Mouse (Mus musculus) gastrocnemius, postnatal 4 days (tissue): ENCODE measurements around the gene Lancl3. TPM values are rescaled to one million over a fixed set of nuclear protein-coding genes. Genes with fewer than 3 reads are reported as not detected.
"Not testable (repeated sequence)": the region's sequence is repeated elsewhere in the genome, so short reads cannot be mapped to it uniquely, and the experiment has no call there.

Experiments
- DNase-seq, 2 experiments: peaks; one replicate each; pipeline ENCODE4 v3.0.0; 2021 to 2022; ENCODE audit warnings: low spot score in 2 of 2, mixed read lengths in 2 of 2
- total RNA-seq, 2 experiments: library from RNA; stranded (reverse); gene quantifications; 2 replicates each; pipeline ENCODE4 v1.2.3; 2021

Lancl3 gene
- total RNA-seq, 2 experiments from 2014 or later = 0.34 to 0.60 TPM

DNA sequence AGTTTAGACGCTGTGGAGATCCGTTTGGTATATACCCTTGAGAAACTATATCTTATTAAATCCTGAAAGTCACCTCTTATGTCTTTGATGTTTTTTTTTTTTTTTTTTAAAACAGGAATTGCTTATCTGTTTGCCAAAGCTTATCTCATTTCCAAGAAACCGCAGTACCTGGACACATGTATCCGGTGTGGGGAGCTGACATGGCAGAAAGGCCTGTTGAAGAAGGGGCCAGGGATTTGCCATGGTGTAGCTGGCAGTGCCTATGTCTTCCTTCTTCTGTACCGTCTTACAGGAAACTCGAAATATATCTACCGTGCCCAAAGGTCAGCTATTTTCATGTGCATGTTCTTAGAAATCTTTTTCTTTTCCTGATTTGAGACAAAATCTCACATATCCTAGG, 58.1 kb downstream of the Lancl3 start:
- no peak for DNase-seq

DNA sequence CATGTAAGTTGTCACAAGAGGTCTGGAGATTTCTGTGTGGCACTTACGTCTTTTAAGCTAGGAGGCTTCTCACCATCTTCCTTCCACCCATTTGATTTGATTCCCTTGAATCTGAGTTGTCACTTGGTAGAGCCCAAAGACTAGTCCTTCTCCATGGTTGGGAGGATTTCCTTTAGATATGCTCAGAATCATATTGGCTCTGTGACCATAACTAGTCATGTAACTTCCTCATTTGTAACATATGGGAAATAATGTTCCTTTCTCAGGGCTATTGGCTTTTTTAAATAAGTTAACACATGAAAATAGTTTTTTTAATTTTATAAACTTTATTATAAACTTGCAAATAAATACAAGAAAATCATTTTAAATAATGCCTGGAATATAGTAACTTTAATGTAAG, 59.6 kb downstream of the Lancl3 start:
- no peak for DNase-seq

DNA sequence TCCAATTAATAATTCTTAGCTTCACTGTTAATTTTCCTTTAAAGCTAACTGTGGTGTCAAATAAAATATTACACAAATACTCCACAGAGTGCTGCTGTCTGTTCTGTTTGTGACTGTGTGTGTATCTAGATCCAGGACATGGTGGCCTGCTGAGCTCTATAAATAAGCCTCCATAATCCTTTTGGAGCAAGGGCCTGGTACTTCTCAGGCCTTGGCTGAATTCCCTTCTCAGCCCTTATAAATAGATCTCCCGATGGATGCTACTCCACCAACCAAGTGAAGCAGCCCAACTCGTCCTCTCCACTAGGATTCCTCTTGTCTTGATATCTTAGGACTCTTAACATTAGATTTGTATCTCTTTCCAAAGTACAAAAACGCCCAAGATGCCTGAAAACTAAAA, 71.4 kb downstream of the Lancl3 start:
- DNase-seq = no peak

DNA sequence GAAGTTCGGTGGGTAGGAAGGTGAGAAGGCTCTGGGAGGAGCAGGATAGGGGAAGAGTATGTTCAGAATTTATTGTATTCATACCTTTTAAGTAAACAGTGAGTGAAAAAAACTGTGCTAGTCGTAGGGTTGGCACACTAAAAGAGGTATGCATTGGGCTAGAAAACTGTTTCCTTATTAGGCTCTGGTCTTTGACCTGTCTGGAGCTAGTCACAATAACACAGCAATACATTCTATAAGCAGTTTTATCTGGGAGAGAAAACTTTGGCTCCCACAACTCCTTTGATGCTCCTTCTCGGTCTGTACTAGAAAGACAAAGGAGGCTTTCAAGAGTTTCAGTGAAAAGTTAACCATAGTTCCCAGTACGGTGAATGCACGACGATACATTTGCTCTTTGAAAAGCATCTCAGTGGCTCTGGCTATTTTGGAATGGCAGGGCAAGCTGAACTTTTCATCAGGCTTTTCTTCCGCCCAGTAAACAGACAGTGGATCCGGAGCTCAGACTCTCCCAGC, 72.3 kb downstream of the Lancl3 start:
- no peak for DNase-seq

DNA sequence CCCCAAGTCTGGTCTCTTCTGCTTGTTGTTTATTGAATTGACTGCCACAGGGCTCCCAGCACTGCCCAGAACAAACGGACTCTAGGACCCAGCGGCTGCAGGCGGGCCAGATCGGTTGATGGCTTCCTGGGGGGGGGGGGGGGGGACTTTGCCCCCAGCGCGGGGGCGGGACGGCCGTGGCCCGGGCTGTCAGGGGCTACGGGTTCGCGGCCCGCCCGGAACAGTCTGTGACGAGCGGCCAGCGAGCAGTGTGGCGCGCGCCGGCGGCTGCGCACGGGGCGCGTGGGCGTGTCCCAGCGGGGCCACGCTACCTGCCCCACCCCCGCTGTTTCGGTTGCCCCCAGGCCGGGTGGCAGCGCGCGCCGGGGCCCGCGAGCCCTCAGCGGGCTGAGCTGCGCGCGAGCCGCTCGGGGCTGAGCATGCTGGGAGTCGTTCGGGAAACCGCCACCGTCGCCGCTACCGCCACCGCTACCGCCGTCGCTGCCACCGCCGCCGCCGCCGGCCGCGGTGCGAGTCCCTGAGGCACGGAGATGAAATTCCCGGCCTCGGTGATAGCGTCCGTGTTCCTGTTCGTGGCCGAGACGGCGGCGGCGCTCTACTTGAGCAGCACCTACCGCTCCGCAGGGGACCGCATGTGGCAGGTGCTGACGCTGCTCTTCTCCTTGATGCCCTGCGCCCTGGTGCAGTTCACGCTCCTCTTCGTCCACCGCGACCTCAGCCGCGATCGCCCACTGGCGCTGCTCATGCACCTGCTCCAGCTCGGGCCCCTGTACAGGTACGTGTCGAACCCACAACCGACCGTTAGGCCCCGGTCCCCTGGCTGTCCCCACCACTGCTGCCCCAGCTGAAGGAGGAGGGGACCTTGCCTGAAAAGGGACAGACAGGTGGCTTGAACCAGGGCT, 73.0 kb downstream of the Lancl3 start, which contains the start of gene Xk:
Gene Xk (plus strand): TSS at position 297 of the 902 bp plus-strand sequence.
- peak; percentile 17 to 20 for DNase-seq

DNA sequence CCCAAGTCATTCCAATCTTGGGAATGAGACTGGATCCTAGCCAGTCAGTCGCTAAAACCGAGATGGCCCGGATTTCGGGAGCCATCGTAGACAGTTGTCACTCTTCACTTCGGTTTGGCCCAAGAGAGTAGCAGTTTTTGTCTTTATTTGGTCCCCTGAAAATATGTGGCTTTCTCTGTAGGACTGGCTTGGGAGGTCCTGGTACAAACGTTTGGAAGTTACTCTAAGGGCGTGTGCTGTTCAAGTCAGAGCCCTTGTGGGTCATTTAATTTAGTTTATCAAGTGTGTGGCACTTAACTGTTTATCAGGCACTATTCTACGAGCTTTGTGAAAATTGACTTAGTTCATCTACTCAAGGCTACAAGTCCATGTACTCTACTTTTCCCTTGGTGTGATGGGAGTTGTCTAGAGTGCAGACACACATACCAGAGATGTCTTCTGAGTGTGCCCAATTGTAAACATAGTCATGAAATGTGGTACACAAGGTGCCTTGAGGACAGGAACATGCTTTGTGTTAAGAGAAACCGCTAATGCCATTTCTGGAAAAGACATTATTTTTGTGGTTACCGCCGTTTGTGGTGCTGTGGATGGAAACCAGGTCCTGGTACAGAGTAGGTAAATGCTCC, 73.8 kb downstream of the Lancl3 start:
- no peak for DNase-seq

DNA sequence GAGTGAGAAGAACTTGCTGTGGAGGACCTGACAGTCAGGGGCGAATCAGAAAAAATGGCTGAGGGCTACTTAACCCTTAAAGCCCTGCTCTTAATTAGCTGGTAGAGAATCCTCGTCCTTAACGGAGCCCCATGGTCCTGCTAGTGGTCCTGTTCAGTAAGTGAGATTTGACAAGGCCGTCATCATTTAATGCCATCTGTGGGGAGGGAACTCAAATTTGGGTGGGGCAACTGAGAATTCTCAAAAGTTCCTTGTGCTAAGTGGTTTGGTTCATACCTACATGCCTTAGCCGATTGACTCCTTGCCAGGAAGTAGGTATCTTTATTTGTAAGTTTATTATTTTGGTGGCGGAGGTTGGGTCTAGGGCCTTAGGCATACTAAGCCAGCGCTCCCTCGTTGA, 74.6 kb downstream of the Lancl3 start:
- DNase-seq = no peak

DNA sequence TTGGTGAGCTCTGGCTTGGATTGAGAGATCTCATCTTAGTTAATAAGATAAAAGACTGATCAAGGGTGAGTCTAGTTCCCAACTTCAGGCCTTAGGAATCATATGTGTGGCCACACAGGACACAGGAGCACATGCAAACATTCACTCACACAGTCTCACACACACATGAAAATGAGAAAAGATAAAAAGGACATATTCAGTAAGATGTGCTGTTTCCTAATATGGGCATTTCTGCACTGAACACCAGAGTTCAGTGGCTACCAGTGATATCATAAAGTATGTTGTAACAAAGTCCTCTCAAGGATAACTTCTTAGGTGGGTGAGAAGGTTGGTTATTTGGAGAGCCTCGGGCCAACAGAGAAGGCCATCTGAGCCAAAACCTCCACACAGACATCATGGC, 83.8 kb downstream of the Lancl3 start, which contains the start of gene H2al1m:
Gene H2al1m (plus strand): TSS at position 301 of the 400 bp plus-strand sequence.
- DNase-seq = not testable (repeated sequence)

DNA sequence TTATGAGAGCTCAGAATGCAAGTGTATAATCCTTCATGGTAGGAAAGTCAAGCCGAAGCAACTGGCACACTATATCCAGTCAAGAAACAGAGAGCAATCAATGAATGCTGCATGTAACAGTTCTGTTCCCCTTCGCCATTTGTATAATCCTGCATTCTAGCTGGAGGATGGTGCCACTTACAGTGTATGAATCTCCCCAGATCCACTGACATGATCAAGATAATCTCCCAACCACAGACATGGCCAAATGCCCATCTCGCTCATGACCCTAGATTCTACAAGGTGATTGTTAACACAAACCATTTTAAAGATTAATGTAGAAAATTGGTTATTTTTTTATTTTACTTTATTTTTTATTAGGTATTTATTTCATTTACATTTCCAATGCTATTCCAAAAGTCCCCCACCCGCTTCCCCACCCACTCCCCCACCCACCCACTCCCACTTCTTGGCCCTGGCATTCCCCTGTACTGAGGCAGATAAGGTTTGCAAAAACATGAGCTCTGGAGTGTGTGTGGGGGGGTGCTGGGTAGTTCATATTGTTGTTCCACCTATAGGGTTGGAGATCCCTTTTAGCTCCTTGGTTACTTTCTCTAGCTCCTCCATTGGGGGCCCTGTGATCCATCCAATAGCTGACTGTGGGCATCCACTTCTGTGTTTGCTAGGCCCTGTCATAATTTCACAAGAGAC, 93.6 kb downstream of the Lancl3 start:
- not testable (repeated sequence) for DNase-seq

DNA sequence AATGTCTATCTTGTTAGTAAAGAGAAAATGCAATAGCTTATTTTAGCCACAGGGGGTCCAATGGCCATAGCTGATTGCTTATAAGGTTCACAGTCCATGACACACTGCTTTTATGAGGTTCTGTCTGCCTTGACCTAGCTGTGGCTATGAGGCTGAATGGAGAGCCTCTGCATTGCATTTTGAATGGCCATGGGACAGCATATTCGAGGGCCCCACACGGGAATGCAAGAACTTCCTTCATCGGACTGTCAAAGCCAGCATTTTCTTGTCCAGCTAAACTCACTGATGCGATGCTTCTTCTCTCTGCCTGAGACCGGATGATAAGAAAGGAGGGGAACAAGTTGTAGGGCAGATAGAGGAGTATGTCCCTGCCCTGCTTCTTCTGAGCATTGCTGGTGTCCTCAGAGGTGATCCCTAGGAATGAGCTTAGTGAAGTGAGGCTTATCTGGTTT, 98.7 kb downstream of the Lancl3 start:
- no peak for DNase-seq

DNA sequence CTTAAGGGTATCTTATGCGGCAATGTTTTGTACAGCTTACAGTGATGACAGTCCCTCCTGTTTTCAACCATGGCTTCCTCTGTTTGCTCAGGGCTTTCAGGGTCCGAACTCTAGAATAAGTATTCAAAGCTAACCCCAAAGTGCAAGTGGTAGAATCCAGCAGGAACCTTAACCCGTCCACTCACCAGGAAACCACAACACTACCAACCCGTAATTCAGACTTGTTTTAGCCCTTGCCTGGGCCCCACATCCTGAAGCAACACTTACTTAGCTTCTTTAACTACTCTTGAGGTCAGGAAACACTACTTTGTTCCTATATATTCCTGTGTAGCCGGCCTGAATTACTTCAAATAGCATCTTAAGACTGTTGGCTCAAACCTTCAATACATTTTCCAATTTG, 103.1 kb downstream of the Lancl3 start:
- DNase-seq = no peak

DNA sequence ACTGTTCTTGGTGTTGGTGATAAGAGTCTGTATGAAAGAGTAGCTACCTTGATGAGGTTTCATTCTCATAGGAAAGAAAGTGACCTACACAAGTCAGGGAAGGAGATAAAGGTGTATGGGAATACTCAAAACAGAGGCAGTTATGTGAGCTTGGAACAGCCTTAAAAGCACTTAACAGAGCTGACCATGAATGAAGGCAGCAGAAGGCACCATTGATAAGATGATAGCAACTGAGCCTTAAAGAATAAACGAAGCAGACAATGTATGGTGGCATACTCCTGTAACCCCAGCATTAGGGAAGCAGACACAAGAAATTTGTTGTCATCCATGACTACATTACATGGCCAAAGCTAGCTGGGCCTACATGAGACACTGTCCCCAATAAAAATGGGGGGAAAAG, 103.8 kb downstream of the Lancl3 start:
- DNase-seq = no peak

DNA sequence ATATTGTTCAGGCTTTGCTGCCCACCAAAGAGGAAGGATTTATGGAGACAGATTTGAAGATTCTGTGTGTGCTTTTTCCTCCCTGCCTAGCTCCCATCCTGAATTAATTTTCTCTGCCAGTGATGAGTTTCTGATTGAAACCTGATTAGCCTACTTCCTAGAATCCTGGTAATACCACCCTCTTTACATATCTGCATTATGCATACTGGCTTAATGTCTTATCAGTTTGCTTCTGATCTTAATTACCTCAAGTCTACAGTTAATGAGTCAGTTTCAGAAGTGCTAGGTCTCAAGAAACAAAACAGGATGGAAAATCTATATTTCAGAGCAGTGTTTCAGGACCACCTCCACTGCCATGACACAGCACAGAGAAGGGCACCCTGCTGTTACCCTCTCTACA, 116.8 kb downstream of the Lancl3 start:
- DNase-seq = not testable (repeated sequence)

Other genes starting within 250 kb of the Lancl3 start
- gene Fthl17b, start 236.9 kb upstream of the Lancl3 start, total RNA-seq = not detected
- not detected for gene Fthl17c, start 223.3 kb upstream of the Lancl3 start, total RNA-seq
- not detected for gene Fthl17d, start 213.1 kb upstream of the Lancl3 start, total RNA-seq
- not detected for gene Fthl17e, start 166.4 kb upstream of the Lancl3 start, total RNA-seq
- gene Fthl17f, start 136.9 kb upstream of the Lancl3 start, total RNA-seq = not detected
- gene 4930402K13Rik, start 95.3 kb upstream of the Lancl3 start, total RNA-seq = not detected
- gene Gm14862, start 57.0 kb downstream of the Lancl3 start, total RNA-seq = not detected
- 1 to 10 TPM; 4.5 TPM for gene Xk, start 72.9 kb downstream of the Lancl3 start, total RNA-seq
- not detected for gene H2al1m, start 83.9 kb downstream of the Lancl3 start, total RNA-seq
- gene H2al1k, start 150.7 kb downstream of the Lancl3 start, total RNA-seq = not detected